Mouse (Mus musculus): ENCODE results near the gene Lats2.

GRCm38 (mm10) chr14:57760447-57761412 lies 2.5 kb upstream of the Lats2 start:
- TF ChIP-seq CTCF (IDR thresholded peaks at IDR 0.05; ENCODE audit: borderline replicate concordance, control insufficient read depth, extremely low read depth, insufficient read depth, low read length, poor library complexity) (no peak), POLR2A (IDR thresholded peaks at IDR 0.05; ENCODE audit: control insufficient read depth, extremely low read depth, insufficient read depth, low read length, poor library complexity) (no peak)
